Mouse (Mus musculus) brain, embryonic 14.5 days (tissue): ENCODE results near the gene Jade2. TPM values are rescaled to one million over a fixed set of nuclear protein-coding genes. Genes with fewer than 3 reads are reported as not detected.
A peak's percentile ranks its signal among the peaks of the same experiment; 100 is the strongest.

ENCODE experiments used
- DNase-seq: peaks from one replicate; pipeline ENCODE4 v3.0.0-alpha.2; 2011; ENCODE audit warnings: low read depth
- CTCF ChIP-seq: fragments of 200-500 bp; IDR thresholded peaks from 2 replicates; pipeline ENCODE4 v1.5.1; 2012; ENCODE audit warnings: inconsistent platforms, mild to moderate bottlenecking, moderate library complexity, borderline replicate concordance; ENCODE audit not compliant: insufficient read depth, insufficient read length; ENCODE audit errors: extremely low read depth
- POLR2A ChIP-seq: fragments of 200-500 bp; IDR thresholded peaks from 2 replicates; pipeline ENCODE4 v1.6.1; 2012; ENCODE audit warnings: mild to moderate bottlenecking, inconsistent platforms, borderline replicate concordance; ENCODE audit not compliant: poor library complexity, insufficient read depth, insufficient read length, severe bottlenecking; ENCODE audit errors: extremely low read depth
- polyA plus RNA-seq: library from polyadenylated mRNA; depleted of rRNA; stranded (reverse); fragments of >200 nt; gene quantifications from 2 replicates; pipeline ENCODE4 v1.2.3, GENCODE M21; 2012

Jade2 gene
- polyA plus RNA-seq, 1 experiment, result 1.1 TPM

- no peak for TF ChIP-seq POLR2A
- TF ChIP-seq CTCF, result peak; percentile 23; the same call in 1 of the 2 replicates
- peak; percentile 40 for DNase-seq
These were observed 1.4 kb downstream of the Jade2 start for GRCm38 (mm10) chr11:51855818-51856615.

- TF ChIP-seq POLR2A (no peak), CTCF (peak; percentile 61)
These were observed 2.3 kb downstream of the Jade2 start for GRCm38 (mm10) chr11:51854981-51855817.

GRCm38 (mm10) chr11:51852595-51852994 is 4.9 kb downstream of the Jade2 start:
- TF ChIP-seq POLR2A, result no peak
- no peak for TF ChIP-seq CTCF
- no peak for DNase-seq

More at GRCm38 (mm10) chr11:51854981-51855817, 2.3 kb downstream of the Jade2 start:
- peak; percentile 87 for DNase-seq

- peak; percentile 18 for DNase-seq
- TF ChIP-seq CTCF (no peak), POLR2A (no peak)
These were observed 5.3 kb downstream of the Jade2 start for GRCm38 (mm10) chr11:51852091-51852521.

GRCm38 (mm10) chr11:51850741-51851330 is 6.6 kb downstream of the Jade2 start:
- peak; percentile 13 for DNase-seq
- TF ChIP-seq POLR2A (no peak), CTCF (no peak)

- DNase-seq, result no peak
- no peak for TF ChIP-seq POLR2A
- TF ChIP-seq CTCF, result no peak
These were observed 9.1 kb downstream of the Jade2 start for GRCm38 (mm10) chr11:51848324-51848723.

GRCm38 (mm10) chr11:51847902-51848301 is 9.6 kb downstream of the Jade2 start:
- TF ChIP-seq POLR2A (no peak), CTCF (no peak)
- no peak for DNase-seq

GRCm38 (mm10) chr11:51845981-51846883 is 11.2 kb downstream of the Jade2 start:
- no peak for DNase-seq
- TF ChIP-seq CTCF (no peak), POLR2A (no peak)

GRCm38 (mm10) chr11:51844529-51845098 is 12.8 kb downstream of the Jade2 start:
- no peak for DNase-seq

GRCm38 (mm10) chr11:51843898-51844297 is 13.6 kb downstream of the Jade2 start:
- no peak for TF ChIP-seq CTCF
- TF ChIP-seq POLR2A, result no peak
- no peak for DNase-seq

More at GRCm38 (mm10) chr11:51844529-51845098, 12.8 kb downstream of the Jade2 start:
- TF ChIP-seq POLR2A (no peak), CTCF (no peak)
